Mouse (Mus musculus) embryonic facial prominence, embryonic 12.5 days (tissue): Measurements from ENCODE around the gene Tspyl4. TPM values are rescaled to one million over a fixed set of nuclear protein-coding genes. Genes with fewer than 3 reads are reported as not detected.

Experiments used
- ATAC-seq: fragments of 200-750 bp; cut with Nextera tagmentation; 2 replicates; pipeline ENCODE4 v1.8.0; 2017; ENCODE audit not compliant: insufficient number of reproducible peaks, insufficient read depth, low FRiP score, low TSS enrichment
- H3K27ac ChIP-seq: fragments of 300-500 bp; sonication (generic); 2 replicates; pipeline ENCODE4 v1.5.1; 2016; ENCODE audit warnings: mild to moderate bottlenecking
- H3K27me3 ChIP-seq: fragments of 300-500 bp; sonication (generic); 2 replicates; pipeline ENCODE4 v1.6.1; 2016; ENCODE audit warnings: mild to moderate bottlenecking, moderate library complexity
- H3K36me3 ChIP-seq: fragments of 300-500 bp; sonication (generic); 2 replicates; pipeline ENCODE4 v1.6.1; 2016; ENCODE audit warnings: mild to moderate bottlenecking
- H3K4me1 ChIP-seq: fragments of 300-500 bp; sonication (generic); 2 replicates; pipeline ENCODE4 v1.6.1; 2016
- H3K4me2 ChIP-seq: fragments of 300-500 bp; sonication (generic); replicated peaks from 2 replicates; pipeline ENCODE4 v1.6.1; 2016; ENCODE audit warnings: mild to moderate bottlenecking, moderate library complexity
- H3K4me3 ChIP-seq: fragments of 300-500 bp; sonication (generic); 2 replicates; pipeline ENCODE4 v1.5.1; 2016; ENCODE audit warnings: mild to moderate bottlenecking
- H3K9ac ChIP-seq: fragments of 300-500 bp; sonication (generic); 2 replicates; pipeline ENCODE4 v1.6.1; 2016; ENCODE audit warnings: mild to moderate bottlenecking, moderate library complexity
- H3K9me3 ChIP-seq: fragments of 300-500 bp; sonication (generic); 2 replicates; pipeline ENCODE4 v1.6.1; 2016; ENCODE audit warnings: mild to moderate bottlenecking, moderate library complexity
- WGBS: fragments of 180-500 bp; shearing (Covaris S2); methylation state at CpG from one replicate; pipeline ENCODE4 v1.1.7; 2016; 5-methylcytosine and 5-hydroxymethylcytosine counted together
- polyA plus RNA-seq: library from polyadenylated mRNA; unstranded; fragments of >200 nt; fragmentation: Nextera tagmentation; extraction: Ambion mirVana; gene quantifications from 2 replicates; pipeline ENCODE4 v1.2.1, GENCODE M21; 2016

Gene Tspyl4
- polyA plus RNA-seq, 1 experiment from 2014 or later = 40.2 TPM

GRCm38 (mm10) chr10:34327144-34327543 is 29.9 kb downstream of the Tspyl4 start:
- H3K9me3 ChIP-seq = no peaks in the 10 kb centered on the region
- no peak overlapping the region for H3K9ac ChIP-seq
- no peak overlapping the region for H3K4me3 ChIP-seq
- no peak overlapping the region for H3K27ac ChIP-seq
- ATAC-seq = no peak
- WGBS = 58% methylated on average over 5 of the region's 5 CpGs
- no peaks in the 10 kb centered on the region for H3K27me3 ChIP-seq
- no peaks in the 10 kb centered on the region for H3K36me3 ChIP-seq
- H3K4me1 ChIP-seq = no peaks in the 10 kb centered on the region
- no peak overlapping the region for H3K4me2 ChIP-seq

GRCm38 (mm10) chr10:34328310-34328709 is 31.1 kb downstream of the Tspyl4 start:
- no peaks in the 10 kb centered on the region for H3K9me3 ChIP-seq
- no peaks in the 10 kb centered on the region for H3K27me3 ChIP-seq
- no peak overlapping the region for H3K9ac ChIP-seq
- H3K27ac ChIP-seq = no peak overlapping the region
- WGBS = 2% methylated on average over 2 of the region's 2 CpGs
- ATAC-seq = no peak
- no peak overlapping the region for H3K4me2 ChIP-seq
- H3K36me3 ChIP-seq = no peaks in the 10 kb centered on the region
- H3K4me1 ChIP-seq = no peaks in the 10 kb centered on the region
- no peak overlapping the region for H3K4me3 ChIP-seq

GRCm38 (mm10) chr10:34341014-34341413 is 43.8 kb downstream of the Tspyl4 start:
- Histone ChIP-seq H3K27ac (no peak overlapping the region), H3K4me3 (no peak overlapping the region), H3K27me3 (no peaks in the 10 kb centered on the region), H3K9me3 (no peaks in the 10 kb centered on the region), H3K4me1 (no peaks in the 10 kb centered on the region), H3K4me2 (no peak overlapping the region), H3K9ac (no peak overlapping the region), H3K36me3 (no peaks in the 10 kb centered on the region)
- WGBS = 58% methylated on average over 6 of the region's 6 CpGs
- ATAC-seq = no peak

DNA sequence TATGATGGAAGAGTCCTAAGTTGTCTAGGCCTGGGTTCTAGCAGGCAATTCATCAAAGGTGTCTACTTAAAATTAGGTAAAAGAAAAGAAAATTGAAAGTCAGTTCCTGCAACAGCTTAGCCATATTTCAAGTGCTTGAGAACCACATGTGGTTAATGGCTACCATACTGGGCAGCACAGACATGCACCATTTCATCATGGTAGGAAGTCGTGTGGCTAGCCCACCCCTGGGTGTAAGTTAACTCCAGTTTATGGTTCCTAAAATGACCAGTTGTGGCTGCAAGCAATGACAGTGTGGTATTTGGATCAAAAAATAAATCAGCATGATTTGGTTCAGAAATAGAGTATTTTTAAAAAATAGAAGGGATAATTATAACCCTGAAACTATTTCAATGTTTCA is 44.6 kb downstream of the Tspyl4 start:
- WGBS = 71% methylated on average over 1 of the region's 1 CpGs
- no peak overlapping the region for H3K4me2 ChIP-seq
- H3K27me3 ChIP-seq = no peaks in the 10 kb centered on the region
- H3K36me3 ChIP-seq = no peaks in the 10 kb centered on the region
- no peaks in the 10 kb centered on the region for H3K4me1 ChIP-seq
- no peak overlapping the region for H3K4me3 ChIP-seq
- no peaks in the 10 kb centered on the region for H3K9me3 ChIP-seq
- H3K27ac ChIP-seq = no peak overlapping the region
- no peak overlapping the region for H3K9ac ChIP-seq
- no peak for ATAC-seq

Other genes starting within 250 kb of the Tspyl4 start
- 0.48 and 0.61 TPM in 2 replicates for gene Calhm5, start 200.9 kb upstream of the Tspyl4 start, polyA plus RNA-seq
- gene Calhm6, start 169.5 kb upstream of the Tspyl4 start, polyA plus RNA-seq = 0.74 and 0.83 TPM in 2 replicates
- 47.5 and 49.3 TPM in 2 replicates for gene Dse, start 89.7 kb upstream of the Tspyl4 start, polyA plus RNA-seq
- 93.2 and 94.1 TPM in 2 replicates for gene Tspyl1, start 15.3 kb upstream of the Tspyl4 start, polyA plus RNA-seq
- 0.29 and 0.38 TPM in 2 replicates for gene Col10a1, start 92.5 kb downstream of the Tspyl4 start, polyA plus RNA-seq
- 7.8 TPM in 2 replicates for gene Nt5dc1, start 121.1 kb downstream of the Tspyl4 start, polyA plus RNA-seq
- 15.1 and 16.3 TPM in 2 replicates for gene Frk, start 186.0 kb downstream of the Tspyl4 start, polyA plus RNA-seq